ENCODE assay signal across 24 mouse cellular contexts in genomic region chr3:85955704-85956103, GRCm38 (mm10). TPM values are rescaled to one million over a fixed set of nuclear protein-coding genes. Genes with fewer than 3 reads are reported as not detected.
"Had no signal": no experiment of that assay in that cellular context is flagged by ENCODE, and none has a peak within 500 bp of the region (broad histone marks: within the 10 kb centered on the region; RNA-seq: fewer than 3 reads in every experiment).

No protein-coding gene starts in this region.

- H3K27me3 ChIP-seq: lung, embryonic 15.5 days; midbrain, embryonic 13.5 days; midbrain, embryonic 15.5 days; neural tube, embryonic 12.5 days had no signal

- H3K4me2 ChIP-seq: lung, embryonic 15.5 days; midbrain, embryonic 11.5 days; midbrain, embryonic 13.5 days; midbrain, embryonic 15.5 days; neural tube, embryonic 12.5 days had no signal

- H3K27ac ChIP-seq: lung, embryonic 15.5 days; macrophage; midbrain, embryonic 13.5 days; midbrain, embryonic 15.5 days; neural tube, embryonic 12.5 days had no signal

- ATAC-seq: liver, postnatal 0 days; lung, postnatal 0 days; midbrain, embryonic 13.5 days; midbrain, embryonic 15.5 days had no signal

- H3K9me3 ChIP-seq: lung, embryonic 15.5 days; midbrain, embryonic 13.5 days; midbrain, embryonic 15.5 days; neural tube, embryonic 12.5 days had no signal

- H3K4me3 ChIP-seq: lung, embryonic 15.5 days; megakaryocyte, embryonic 14.5 days; midbrain, embryonic 13.5 days; midbrain, embryonic 15.5 days; neural tube, embryonic 12.5 days had no signal

- H3K9ac ChIP-seq: liver, postnatal 0 days; lung, embryonic 15.5 days; midbrain, embryonic 13.5 days; midbrain, embryonic 15.5 days; neural tube, embryonic 12.5 days had no signal

- DNase-seq: liver, postnatal 0 days; lung, adult 2 months; lung, postnatal 14 days; lung, postnatal 36 days; right cerebral cortex, postnatal 14 days; thymus, adult 2 months; thymus, postnatal 25 days; thymus, postnatal 4 days had no signal

- H3K4me1 ChIP-seq: lung, embryonic 15.5 days; megakaryocyte, embryonic 14.5 days; midbrain, embryonic 13.5 days; midbrain, embryonic 15.5 days; neural tube, embryonic 12.5 days had no signal

- H3K36me3 ChIP-seq: lung, embryonic 15.5 days; midbrain, embryonic 13.5 days; midbrain, embryonic 15.5 days; neural tube, embryonic 12.5 days had no signal

RNA-seq across cellular contexts. Expression of gene Prss48, which starts 46.6 kb away (rescaled TPM):
- total RNA-seq: megakaryocyte progenitor cell, adult 5-6 weeks; midbrain, postnatal 0 days; monocyte, adult 5-6 weeks; neutrophil, adult 5-6 weeks had no signal
- polyA plus RNA-seq: liver, postnatal 0 days; lung, adult 2 months; lung, embryonic 15.5 days; lung, postnatal 0 days; macrophage; midbrain, embryonic 11.5 days; midbrain, embryonic 13.5 days; midbrain, embryonic 15.5 days; midbrain, postnatal 0 days; neural tube, embryonic 12.5 days; neural tube, embryonic 14.5 days; spleen, adult 2 months; stomach, embryonic 16.5 days; thymus, adult 2 months; urinary bladder, adult 2 months had no signal
